Mouse (Mus musculus): Measurements from ENCODE around the gene Ttbk2. TPM values are rescaled to one million over a fixed set of nuclear protein-coding genes. Genes with fewer than 3 reads are reported as not detected.

Ttbk2 gene
- polyA plus RNA-seq (2015; fragmentation: Nextera tagmentation; extraction: Ambion mirVana): 2.8 and 3.8 TPM in 2 replicates

GRCm38 (mm10) chr2:120850424-120851082 is at the start of gene Ttbk2:
Gene Ttbk2, minus strand, starts transcription at chr2:120850604.
- Histone ChIP-seq H3K4me1 (peaks cover 5% of the 10 kb centered on the region), H3K27ac (peak within 1 kb of the TSS; percentile 30; the same call in 1 of the 2 replicates), H3K27me3 (no peaks in the 10 kb centered on the region), H3K36me3 (no peaks in the 10 kb centered on the region), H3K9ac (peak within 1 kb of the TSS; percentile 69), H3K4me2 (peak within 1 kb of the TSS; percentile 85), H3K9me3 (no peaks in the 10 kb centered on the region), H3K4me3 (peak within 1 kb of the TSS; percentile 81)
- WGBS: under 1% methylated on average over 39 of the region's 39 CpGs
- ATAC-seq (ENCODE audit: borderline replicate concordance, extremely low read depth, low FRiP score, low TSS enrichment): peak; percentile 100

DNA sequence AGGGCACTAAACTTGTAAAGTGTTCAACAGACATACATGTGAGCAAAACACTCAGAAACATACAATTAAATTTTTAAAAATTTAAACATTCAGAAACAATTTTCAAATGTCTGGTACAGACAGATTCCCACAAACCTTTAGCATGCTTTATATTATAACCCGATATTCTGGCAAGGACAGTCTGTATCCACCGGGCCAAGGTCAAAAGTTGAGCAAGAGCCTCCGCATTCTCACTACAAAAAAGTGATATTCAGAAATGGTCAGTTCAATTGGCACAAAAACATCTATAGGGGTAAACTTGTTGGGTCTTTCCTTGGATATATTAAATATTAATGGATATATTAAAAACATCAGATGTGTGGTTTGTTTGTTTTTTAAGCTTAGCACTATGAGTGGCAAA is 46.0 kb upstream of the Ttbk2 start:
- Histone ChIP-seq H3K4me3 (no peak overlapping the region), H3K27ac (no peak overlapping the region), H3K4me1 (no peaks in the 10 kb centered on the region), H3K36me3 (peaks cover 68% of the 10 kb centered on the region), H3K9me3 (no peaks in the 10 kb centered on the region), H3K4me2 (no peak overlapping the region), H3K27me3 (no peaks in the 10 kb centered on the region), H3K9ac (no peak overlapping the region)
- no peak for ATAC-seq (ENCODE audit: borderline replicate concordance, extremely low read depth, low FRiP score, low TSS enrichment)
- 93% methylated on average over 3 of the region's 3 CpGs for WGBS

DNA sequence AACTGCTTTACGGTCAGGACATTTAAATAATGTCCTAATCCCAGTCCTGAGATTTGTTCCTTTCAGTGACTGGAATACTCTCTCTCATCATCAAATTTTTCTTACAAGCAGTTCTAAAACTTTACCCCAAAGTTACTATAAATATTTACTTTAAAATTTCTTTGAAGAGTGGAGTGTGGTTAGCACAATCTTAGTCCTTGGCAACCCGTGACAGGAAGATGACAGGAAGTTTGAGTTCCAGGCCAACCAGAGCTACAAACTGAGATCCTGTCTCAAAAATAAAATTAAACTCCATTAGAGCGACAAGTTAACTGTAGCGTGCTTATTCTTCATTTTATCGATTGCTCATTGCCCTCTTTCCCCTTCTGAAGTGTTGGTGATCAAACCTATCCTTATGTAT is 37.2 kb upstream of the Ttbk2 start:
- Histone ChIP-seq H3K36me3 (peaks cover 54% of the 10 kb centered on the region), H3K4me1 (no peaks in the 10 kb centered on the region), H3K9ac (no peak overlapping the region), H3K4me2 (no peak overlapping the region), H3K27me3 (no peaks in the 10 kb centered on the region), H3K27ac (no peak overlapping the region), H3K4me3 (no peak overlapping the region), H3K9me3 (no peaks in the 10 kb centered on the region)
- WGBS: 33% methylated on average over 5 of the region's 5 CpGs
- no peak for ATAC-seq (ENCODE audit: borderline replicate concordance, extremely low read depth, low FRiP score, low TSS enrichment)

GRCm38 (mm10) chr2:120873192-120873591 is 22.8 kb upstream of the Ttbk2 start:
- Histone ChIP-seq H3K9ac (no peak overlapping the region), H3K27me3 (no peaks in the 10 kb centered on the region), H3K36me3 (peaks cover 39% of the 10 kb centered on the region), H3K4me3 (no peak overlapping the region), H3K9me3 (no peaks in the 10 kb centered on the region), H3K4me1 (no peaks in the 10 kb centered on the region), H3K4me2 (no peak overlapping the region), H3K27ac (no peak overlapping the region)
- WGBS: 83% methylated on average over 2 of the region's 2 CpGs
- ATAC-seq (ENCODE audit: borderline replicate concordance, extremely low read depth, low FRiP score, low TSS enrichment): no peak

DNA sequence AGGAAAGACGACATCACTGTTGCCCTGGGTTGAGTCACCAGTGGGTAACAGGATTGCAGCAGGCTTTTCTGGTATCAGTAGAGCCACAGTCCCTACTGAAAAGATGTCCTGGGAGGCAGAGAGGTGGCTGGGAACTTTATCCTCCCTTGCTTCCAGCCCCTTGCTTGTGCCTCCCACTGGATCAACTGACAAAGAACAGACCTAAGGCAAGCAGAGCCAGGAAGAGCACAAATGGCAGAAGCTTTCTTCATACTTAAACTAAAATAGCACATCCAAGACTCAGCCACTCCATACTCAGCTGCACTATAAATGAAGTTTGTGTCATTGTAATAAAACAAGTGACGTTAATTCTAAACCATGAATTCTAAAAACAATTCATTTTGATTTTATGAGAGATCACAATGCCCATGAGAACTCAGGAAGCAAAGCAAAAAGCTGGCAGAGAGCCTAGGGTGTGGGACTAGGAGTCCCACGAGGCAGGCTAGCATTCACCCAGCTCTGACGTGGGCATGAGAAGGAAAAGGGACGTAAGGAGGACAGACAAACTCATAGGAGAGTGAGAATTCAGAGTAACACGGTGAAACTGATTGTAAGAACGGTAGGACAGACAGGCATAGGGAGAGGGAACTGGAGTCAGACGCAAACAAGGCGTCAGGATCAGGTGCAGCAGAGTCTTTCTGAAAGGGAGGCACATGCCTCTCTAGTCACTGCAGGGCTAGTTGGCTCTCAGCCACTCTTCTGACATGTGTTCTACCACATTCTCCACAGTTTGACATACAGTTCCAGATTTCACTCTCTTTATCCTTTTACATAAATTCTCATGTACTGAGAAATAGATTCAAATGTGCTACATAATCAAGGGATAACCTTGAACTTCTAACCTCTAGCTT is 21.3 kb upstream of the Ttbk2 start:
- no peak for ATAC-seq (ENCODE audit: borderline replicate concordance, extremely low read depth, low FRiP score, low TSS enrichment)
- no peak overlapping the region for H3K4me2 ChIP-seq
- H3K4me1 ChIP-seq: no peaks in the 10 kb centered on the region
- H3K9me3 ChIP-seq: no peaks in the 10 kb centered on the region
- H3K36me3 ChIP-seq: peaks cover 35% of the 10 kb centered on the region
- H3K9ac ChIP-seq: no peak overlapping the region
- H3K4me3 ChIP-seq: no peak overlapping the region
- 0 out of 2 replicates have a peak overlapping the region, but pooled peaks have one; percentile 6 for H3K27ac ChIP-seq
- 85% methylated on average over 9 of the region's 9 CpGs for WGBS
- H3K27me3 ChIP-seq: no peaks in the 10 kb centered on the region

DNA sequence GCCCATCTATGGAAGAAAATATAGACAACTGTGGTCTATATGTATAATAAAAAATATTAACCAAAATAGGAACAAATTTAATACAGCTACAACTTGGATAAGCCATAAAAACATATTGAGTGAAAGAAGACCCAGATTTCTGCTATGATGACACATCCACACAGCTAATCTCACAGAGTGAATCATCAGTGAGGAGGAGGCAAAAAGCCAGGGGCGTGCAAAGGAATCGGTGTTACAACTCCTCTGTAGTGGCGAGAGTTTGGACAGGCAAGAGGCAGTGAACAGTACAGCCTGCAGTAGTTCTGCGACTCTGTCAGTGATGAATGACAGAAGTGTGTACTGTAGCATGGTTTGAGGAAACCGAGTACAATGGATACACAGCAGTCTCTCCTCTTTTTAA is 16.9 kb upstream of the Ttbk2 start:
- no peak for ATAC-seq (ENCODE audit: borderline replicate concordance, extremely low read depth, low FRiP score, low TSS enrichment)
- Histone ChIP-seq H3K9me3 (no peaks in the 10 kb centered on the region), H3K4me3 (no peak overlapping the region), H3K36me3 (peaks cover 34% of the 10 kb centered on the region), H3K9ac (no peak overlapping the region), H3K27me3 (no peaks in the 10 kb centered on the region), H3K4me1 (no peaks in the 10 kb centered on the region), H3K4me2 (no peak overlapping the region), H3K27ac (no peak overlapping the region)
- 87% methylated on average over 5 of the region's 5 CpGs for WGBS

DNA sequence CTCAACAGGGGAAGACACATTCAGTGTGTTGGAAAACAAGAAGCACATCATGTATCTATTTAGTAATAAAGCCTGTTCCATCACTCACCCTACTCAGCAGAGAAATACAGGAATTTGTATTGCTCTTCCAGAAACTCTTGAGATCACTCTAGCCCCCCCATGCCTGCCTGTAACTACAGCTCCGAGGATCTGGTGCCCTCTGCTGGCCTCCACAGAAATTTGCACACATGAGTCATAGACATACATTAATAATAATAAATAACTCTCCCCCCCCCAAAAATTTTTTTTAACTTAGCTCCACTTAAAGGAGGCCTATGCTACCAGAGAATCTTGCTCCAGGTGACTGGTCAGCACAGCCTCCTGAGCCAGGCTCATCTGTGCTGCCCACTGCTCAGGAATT is 16.2 kb upstream of the Ttbk2 start:
- Histone ChIP-seq H3K36me3 (peaks cover 39% of the 10 kb centered on the region), H3K4me2 (no peak overlapping the region), H3K9ac (no peak overlapping the region), H3K9me3 (no peaks in the 10 kb centered on the region), H3K4me3 (no peak overlapping the region), H3K4me1 (no peaks in the 10 kb centered on the region), H3K27me3 (no peaks in the 10 kb centered on the region), H3K27ac (no peak overlapping the region)
- ATAC-seq (ENCODE audit: borderline replicate concordance, extremely low read depth, low FRiP score, low TSS enrichment): peak; percentile 31; the same call in 1 of the 2 replicates
- 12% methylated on average over 1 of the region's 1 CpGs for WGBS

GRCm38 (mm10) chr2:120863389-120863788 is 13.0 kb upstream of the Ttbk2 start:
- H3K9me3 ChIP-seq: no peaks in the 10 kb centered on the region
- H3K4me2 ChIP-seq: no peak overlapping the region
- 100% methylated on average over 1 of the region's 1 CpGs for WGBS
- no peak overlapping the region for H3K27ac ChIP-seq
- H3K9ac ChIP-seq: no peak overlapping the region
- no peak for ATAC-seq (ENCODE audit: borderline replicate concordance, extremely low read depth, low FRiP score, low TSS enrichment)
- H3K4me1 ChIP-seq: no peaks in the 10 kb centered on the region
- H3K4me3 ChIP-seq: no peak overlapping the region
- H3K27me3 ChIP-seq: no peaks in the 10 kb centered on the region
- H3K36me3 ChIP-seq: peaks cover 29% of the 10 kb centered on the region

- Histone ChIP-seq H3K36me3 (peaks cover 29% of the 10 kb centered on the region), H3K9ac (no peak overlapping the region), H3K27me3 (no peaks in the 10 kb centered on the region), H3K4me1 (no peaks in the 10 kb centered on the region), H3K9me3 (no peaks in the 10 kb centered on the region), H3K4me2 (no peak overlapping the region), H3K27ac (no peak overlapping the region), H3K4me3 (no peak overlapping the region)
- ATAC-seq (ENCODE audit: borderline replicate concordance, extremely low read depth, low FRiP score, low TSS enrichment): no peak
- WGBS: 52% methylated on average over 1 of the region's 1 CpGs
Measured at GRCm38 (mm10) chr2:120860699-120861098, 10.3 kb upstream of the Ttbk2 start.

DNA sequence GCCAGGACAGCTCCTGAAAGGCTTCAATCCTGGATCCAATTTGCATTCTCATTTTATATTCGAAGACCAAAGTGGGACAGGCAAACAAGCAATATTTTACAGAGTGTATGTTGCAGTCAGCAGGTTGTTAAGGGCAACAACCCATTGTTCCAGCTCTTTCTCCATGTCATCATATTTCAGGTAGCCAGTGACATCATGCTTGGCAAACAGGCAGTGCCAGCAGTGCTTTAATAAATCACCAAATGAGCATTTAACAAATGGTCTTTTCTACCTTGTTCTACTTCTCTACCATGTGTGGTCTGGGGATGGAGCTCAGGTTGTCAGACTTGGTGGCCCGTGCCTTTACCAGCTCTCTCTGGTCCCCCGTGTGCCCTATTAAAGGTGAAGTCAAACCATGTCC is 7.7 kb upstream of the Ttbk2 start:
- H3K9ac ChIP-seq: no peak overlapping the region
- peaks cover 14% of the 10 kb centered on the region; the same call in 1 of the 2 replicates for H3K36me3 ChIP-seq
- H3K27me3 ChIP-seq: no peaks in the 10 kb centered on the region
- no peaks in the 10 kb centered on the region for H3K9me3 ChIP-seq
- H3K4me2 ChIP-seq: no peak overlapping the region
- no peak overlapping the region for H3K4me3 ChIP-seq
- WGBS: 83% methylated on average over 3 of the region's 3 CpGs
- no peaks in the 10 kb centered on the region for H3K4me1 ChIP-seq
- no peak for ATAC-seq (ENCODE audit: borderline replicate concordance, extremely low read depth, low FRiP score, low TSS enrichment)
- H3K27ac ChIP-seq: no peak overlapping the region

GRCm38 (mm10) chr2:120853151-120853550 is 2.7 kb upstream of the Ttbk2 start:
- Histone ChIP-seq H3K4me2 (no peak overlapping the region), H3K36me3 (no peaks in the 10 kb centered on the region), H3K4me3 (no peak overlapping the region), H3K27ac (no peak overlapping the region), H3K27me3 (no peaks in the 10 kb centered on the region), H3K9me3 (no peaks in the 10 kb centered on the region), H3K4me1 (peaks cover 5% of the 10 kb centered on the region), H3K9ac (no peak overlapping the region)
- no peak for ATAC-seq (ENCODE audit: borderline replicate concordance, extremely low read depth, low FRiP score, low TSS enrichment)
- 59% methylated on average over 3 of the region's 3 CpGs for WGBS

DNA sequence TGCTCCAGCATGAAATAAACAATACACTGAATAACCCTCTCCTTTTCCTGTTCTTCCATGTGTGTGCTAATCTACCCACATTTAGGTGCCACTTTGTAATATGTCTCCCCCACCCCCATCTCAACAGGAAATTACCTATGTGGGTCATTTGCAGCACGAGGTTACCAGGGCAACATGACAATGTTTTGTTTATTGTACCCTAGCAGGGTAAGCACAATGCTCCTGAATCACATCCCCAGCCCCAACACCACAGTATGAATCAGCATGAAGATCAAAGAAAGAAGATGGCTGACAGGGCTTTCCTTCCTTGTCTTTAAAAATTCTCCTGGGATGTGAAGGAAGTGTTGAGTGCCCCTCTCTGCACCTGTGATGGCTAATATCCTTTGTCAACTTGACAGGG is 2.2 kb upstream of the Ttbk2 start:
- no peaks in the 10 kb centered on the region for H3K27me3 ChIP-seq
- WGBS: 27% methylated on average over 1 of the region's 1 CpGs
- H3K27ac ChIP-seq: no peak overlapping the region
- ATAC-seq (ENCODE audit: borderline replicate concordance, extremely low read depth, low FRiP score, low TSS enrichment): no peak
- no peak overlapping the region for H3K4me3 ChIP-seq
- no peak overlapping the region for H3K4me2 ChIP-seq
- no peaks in the 10 kb centered on the region for H3K9me3 ChIP-seq
- H3K4me1 ChIP-seq: peaks cover 5% of the 10 kb centered on the region
- H3K9ac ChIP-seq: no peak overlapping the region
- H3K36me3 ChIP-seq: no peaks in the 10 kb centered on the region
